Mouse (Mus musculus) CH12.LX (cell line): ENCODE measurements at regions not wholly inside any gene's neighbourhood (a gene's known extent, or its start where the extent isn't known, plus 50 kb on each side); places are given as distances from the start of the nearest gene placed in this dataset.

Experiments
- CTCF ChIP-seq, 2 experiments: IDR thresholded peaks in 1 of 2; conservative IDR thresholded peaks in 1 of 2; 2 replicates each; pipeline ENCODE4 v1.5.1; 2011 to 2012; ENCODE audit warnings: low read depth in 2 of 2, low read length in 2 of 2, improper control_type of control experiment in 1 of 2, inconsistent platforms in 1 of 2, mild to moderate bottlenecking in 1 of 2, moderate library complexity in 1 of 2
- JUND ChIP-seq: conservative IDR thresholded peaks from 2 replicates; pipeline ENCODE4 v1.6.1; 2011; ENCODE audit warnings: low read depth, low read length, improper control_type of control experiment
- POLR2A ChIP-seq: IDR thresholded peaks from 2 replicates; pipeline ENCODE4 v1.6.1; 2011; ENCODE audit warnings: low read depth, mild to moderate bottlenecking, improper control_type of control experiment, low read length

- TF ChIP-seq POLR2A (no peak), CTCF (conservative IDR thresholded peaks at IDR 0.05 in 1 of 2, IDR thresholded peaks at IDR 0.05 in 1 of 2; ENCODE audit: low read depth in 2 of 2, low read length in 2 of 2) (no peak), JUND (no peak)
Measured at GRCm38 (mm10) chr14:24841715-24842496, 355.0 kb downstream of the Rps24 start.
